Mouse (Mus musculus) liver, adult 2 months (tissue): Measurements from ENCODE around the gene Lrp4. TPM values are rescaled to one million over a fixed set of nuclear protein-coding genes. Genes with fewer than 3 reads are reported as not detected.
A peak's percentile ranks its signal among the peaks of the same experiment; 100 is the strongest.

Experiments
- DNase-seq: peaks from one replicate; pipeline ENCODE4 v3.0.0-alpha.2; 2011; ENCODE audit warnings: low read depth, low spot score; ENCODE audit errors: extremely low read depth
- H3K27ac ChIP-seq: fragments of 200-500 bp; replicated peaks from 2 replicates; pipeline ENCODE4 v1.5.1; 2012; ENCODE audit warnings: low read depth, mild to moderate bottlenecking, control low read depth, inconsistent platforms, low read length; ENCODE audit not compliant: insufficient read depth
- H3K27me3 ChIP-seq: fragments of 200-500 bp; 2 replicates; pipeline ENCODE4 v1.6.1; 2012; ENCODE audit warnings: mild to moderate bottlenecking, moderate library complexity, low read length, inconsistent platforms; ENCODE audit not compliant: control insufficient read depth, insufficient read depth
- H3K36me3 ChIP-seq: fragments of 200-500 bp; 2 replicates; pipeline ENCODE4 v1.6.1; 2012; ENCODE audit warnings: low read length, inconsistent platforms; ENCODE audit not compliant: control insufficient read depth, insufficient read depth
- H3K4me1 ChIP-seq: fragments of 200-500 bp; 2 replicates; pipeline ENCODE4 v1.6.1; 2011; ENCODE audit warnings: low read length; ENCODE audit not compliant: control insufficient read depth, insufficient read depth
- H3K4me3 ChIP-seq: fragments of 200-500 bp; 2 replicates; pipeline ENCODE4 v1.5.1; 2011; ENCODE audit warnings: low read depth, mild to moderate bottlenecking, control low read depth, low read length, moderate library complexity; ENCODE audit not compliant: insufficient read depth
- H3K79me2 ChIP-seq: fragments of 200-500 bp; 2 replicates; pipeline ENCODE4 v1.6.1; 2012; ENCODE audit warnings: inconsistent platforms, mild to moderate bottlenecking, low read length, moderate library complexity; ENCODE audit not compliant: control insufficient read depth, insufficient read depth
- H3K9ac ChIP-seq: fragments of 200-500 bp; 2 replicates; pipeline ENCODE4 v1.6.1; 2012; ENCODE audit warnings: low read depth, mild to moderate bottlenecking, control low read depth, inconsistent platforms, low read length
- CTCF ChIP-seq: fragments of 200-500 bp; IDR thresholded peaks from 2 replicates; pipeline ENCODE4 v1.5.1; 2011; ENCODE audit warnings: low read depth, low read length, control low read depth
- POLR2A ChIP-seq: fragments of 200-500 bp; IDR thresholded peaks from 2 replicates; pipeline ENCODE4 v1.6.1; 2011; ENCODE audit warnings: low read length, control low read depth; ENCODE audit not compliant: insufficient read depth; ENCODE audit errors: extremely low read depth
- WGBS: fragments of 180-500 bp; shearing (Covaris S2); methylation state at CpG from one replicate; pipeline ENCODE4 v1.1.7; 2018; 5-methylcytosine and 5-hydroxymethylcytosine counted together
- polyA plus RNA-seq: library from polyadenylated mRNA; depleted of rRNA; stranded (reverse); fragments of >200 nt; gene quantifications from 2 replicates; pipeline ENCODE4 v1.2.3, GENCODE M21; 2012; rRNA removed
- total RNA-seq: library from RNA; depleted of rRNA; stranded (reverse); fragments of >200 nt; gene quantifications from 2 replicates; pipeline ENCODE4 v1.2.3, GENCODE M21; 2014; rRNA removed

Gene Lrp4
- total and polyA plus RNA-seq, 2 experiments = 5.1 to 13.8 TPM

DNA sequence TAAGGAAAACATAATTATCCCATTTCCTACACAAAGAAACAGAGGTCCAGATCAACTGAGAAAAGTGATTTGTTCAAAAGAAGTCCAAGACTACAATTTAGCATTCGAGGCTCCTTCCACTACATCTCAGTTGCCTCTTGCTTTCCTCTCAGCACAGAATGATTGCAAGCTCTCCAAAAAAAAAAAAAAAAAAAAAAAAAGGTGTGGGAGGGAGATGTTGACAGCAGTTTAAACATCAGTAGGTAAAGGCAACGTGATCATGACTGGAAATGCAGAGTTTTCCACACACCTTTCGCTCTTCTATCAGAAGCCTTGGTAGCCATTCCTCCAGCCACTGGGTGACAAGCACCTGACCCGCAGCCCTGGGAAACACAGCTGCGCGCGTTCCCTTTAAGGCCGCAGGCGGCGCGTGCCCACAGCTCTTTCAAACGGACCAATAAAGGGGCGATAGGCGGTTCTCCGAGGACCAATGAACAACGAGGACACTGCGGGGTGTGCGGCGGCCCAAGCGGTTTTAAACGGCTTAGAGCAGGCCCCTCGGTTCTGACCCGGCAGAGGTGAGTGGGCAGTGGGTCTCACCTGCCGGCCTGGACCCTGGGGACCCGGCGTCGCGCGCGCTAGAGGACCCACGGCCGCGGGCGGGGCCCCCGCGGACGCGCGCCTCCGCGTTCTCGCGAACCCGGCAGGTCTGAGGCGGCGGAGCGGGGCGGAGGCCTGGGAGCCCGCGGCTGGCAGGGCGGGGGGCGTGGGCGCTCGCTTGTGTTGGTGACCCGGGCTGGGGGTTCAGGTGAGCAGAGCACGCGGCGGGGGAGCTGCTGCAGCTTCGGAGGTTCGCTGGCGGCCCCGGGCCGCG, 69.2 kb downstream of the Lrp4 start, which contains the start of gene Ckap5:
TSS of gene Ckap5 (plus strand) at position 469 of the 853 bp plus-strand sequence.
- peak; percentile 81 for DNase-seq
- peak within 1 kb of the TSS; percentile 79 for H3K27ac ChIP-seq
- no peaks in the 10 kb centered on the region for H3K36me3 ChIP-seq
- peaks cover 2% of the 10 kb centered on the region for H3K4me1 ChIP-seq
- peaks cover 5% of the 10 kb centered on the region; the same call in 1 of the 2 replicates for H3K79me2 ChIP-seq
- H3K27me3 ChIP-seq = no peaks in the 10 kb centered on the region
- H3K4me3 ChIP-seq = peak within 1 kb of the TSS; percentile 89
- WGBS = under 1% methylated on average over 63 of the region's 64 CpGs
- H3K9ac ChIP-seq = peak within 1 kb of the TSS; percentile 93
- TF ChIP-seq POLR2A (0 out of 2 replicates have a peak, but pooled peaks have one; percentile 3), CTCF (0 out of 2 replicates have a peak, but pooled peaks have one; percentile 11)

DNA sequence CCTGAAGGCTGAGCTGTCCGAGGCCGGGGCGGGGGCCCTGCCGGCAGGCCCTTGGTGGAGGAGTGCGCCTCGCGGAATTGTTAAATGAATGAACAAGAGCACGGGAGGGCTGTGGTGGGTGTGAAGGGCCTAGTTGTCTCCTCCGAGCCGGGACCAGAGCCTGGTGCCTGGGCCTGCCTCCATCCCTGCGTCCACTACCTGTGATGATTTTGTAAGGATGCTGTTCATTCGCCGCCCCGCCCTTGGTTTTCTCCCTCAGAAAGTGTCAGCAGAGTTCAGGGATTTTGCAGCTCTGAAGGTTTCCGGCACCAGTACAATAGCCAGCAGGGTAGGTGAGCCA, 69.8 kb downstream of the Lrp4 start:
- Histone ChIP-seq H3K27ac (no peak overlapping the region), H3K4me1 (peaks cover 4% of the 10 kb centered on the region), H3K36me3 (no peaks in the 10 kb centered on the region), H3K27me3 (no peaks in the 10 kb centered on the region), H3K79me2 (peaks cover 7% of the 10 kb centered on the region; the same call in 1 of the 2 replicates), H3K9ac (peak overlapping the region; percentile 93), H3K4me3 (peak overlapping the region; percentile 89)
- 2% methylated on average over 15 of the region's 15 CpGs for WGBS
- TF ChIP-seq CTCF = no peak
- no peak for TF ChIP-seq POLR2A
- DNase-seq = no peak

DNA sequence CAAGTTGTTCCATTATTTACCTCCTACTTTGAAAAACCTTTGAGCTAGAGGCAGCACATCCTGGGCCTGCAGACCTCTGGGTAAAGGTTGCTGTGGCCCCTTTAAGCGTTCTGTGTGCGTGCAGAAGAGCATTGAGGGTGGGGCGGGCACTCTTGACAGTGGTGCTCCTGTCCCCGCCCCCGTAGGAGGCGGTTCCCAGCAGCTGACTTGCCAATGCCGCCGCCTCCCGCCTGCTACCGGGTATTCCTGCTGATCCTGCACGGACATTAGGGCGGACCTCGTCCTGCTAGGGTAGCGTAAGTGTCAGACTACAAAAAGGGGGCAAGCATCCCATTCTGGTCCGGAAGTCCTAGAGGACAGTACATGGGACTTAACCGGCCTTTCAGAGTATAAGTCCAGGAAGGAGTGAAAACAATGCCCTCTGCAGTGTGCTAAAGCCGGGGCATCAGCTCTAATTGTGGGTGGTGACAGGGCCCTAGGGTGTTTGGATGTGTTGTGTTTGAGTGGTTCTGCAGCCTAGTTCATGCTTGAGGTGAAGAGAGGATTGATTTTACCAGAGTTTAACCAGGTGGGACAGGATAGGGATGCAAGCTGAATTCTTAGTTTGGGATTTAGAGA, 80.4 kb downstream of the Lrp4 start:
- no peaks in the 10 kb centered on the region for H3K27me3 ChIP-seq
- H3K27ac ChIP-seq = no peak overlapping the region; the same call in 1 of the 2 replicates
- DNase-seq = peak; percentile 80

More for the DNA sequence above, 80.4 kb downstream of the Lrp4 start:
- Histone ChIP-seq H3K4me3 (peak overlapping the region; percentile 32), H3K36me3 (no peaks in the 10 kb centered on the region), H3K9ac (peak overlapping the region; percentile 54; the same call in 1 of the 2 replicates), H3K79me2 (peaks cover 3% of the 10 kb centered on the region; the same call in 1 of the 2 replicates), H3K4me1 (peaks cover 11% of the 10 kb centered on the region; the same call in 1 of the 2 replicates)
- WGBS = under 1% methylated on average over 17 of the region's 17 CpGs
- TF ChIP-seq CTCF (0 out of 2 replicates have a peak, but pooled peaks have one; percentile 14), POLR2A (no peak)

Other genes with a start within 250 kb of the Lrp4 start
- 4.4 and 5.0 TPM in 2 replicates for gene Ddb2, start 220.5 kb upstream of the Lrp4 start, total RNA-seq
- gene Ddb2, start 220.5 kb upstream of the Lrp4 start, polyA plus RNA-seq = 4.8 and 7.9 TPM in 2 replicates
- gene Pacsin3, start 201.6 kb upstream of the Lrp4 start, total RNA-seq = 24.6 and 28.1 TPM in 2 replicates
- 65.1 and 68.9 TPM in 2 replicates for gene Pacsin3, start 201.6 kb upstream of the Lrp4 start, polyA plus RNA-seq
- gene Arfgap2, start 192.5 kb upstream of the Lrp4 start, total RNA-seq = 74.2 and 83.2 TPM in 2 replicates
- gene Arfgap2, start 192.5 kb upstream of the Lrp4 start, polyA plus RNA-seq = 62.9 and 69.1 TPM in 2 replicates
- gene 1110051M20Rik, start 12.8 kb upstream of the Lrp4 start, total RNA-seq = 3.6 and 7.5 TPM in 2 replicates
- 1.7 and 2.8 TPM in 2 replicates for gene 1110051M20Rik, start 12.8 kb upstream of the Lrp4 start, polyA plus RNA-seq
- 12.9 and 14.9 TPM in 2 replicates for gene Ckap5, start 69.3 kb downstream of the Lrp4 start, total RNA-seq
- 1.9 TPM in 2 replicates for gene Ckap5, start 69.3 kb downstream of the Lrp4 start, polyA plus RNA-seq
- gene F2, start 178.9 kb downstream of the Lrp4 start, total RNA-seq = 1,668 and 1,838 TPM in 2 replicates
- 2,018 and 2,057 TPM in 2 replicates for gene F2, start 178.9 kb downstream of the Lrp4 start, polyA plus RNA-seq
- gene Zfp408, start 192.3 kb downstream of the Lrp4 start, total RNA-seq = 2.2 and 2.8 TPM in 2 replicates
- gene Zfp408, start 192.3 kb downstream of the Lrp4 start, polyA plus RNA-seq = 3.8 and 6.6 TPM in 2 replicates
- gene Arhgap1, start 192.3 kb downstream of the Lrp4 start, total RNA-seq = 6.5 and 8.8 TPM in 2 replicates
- gene Arhgap1, start 192.3 kb downstream of the Lrp4 start, polyA plus RNA-seq = 12.9 and 18.7 TPM in 2 replicates